Mouse (Mus musculus): ENCODE data around the gene Gm9887. TPM values are rescaled to one million over a fixed set of nuclear protein-coding genes. Genes with fewer than 3 reads are reported as not detected.
A peak's percentile ranks its signal among the peaks of the same experiment; 100 is the strongest.

The Gm9887 gene
- total and polyA plus RNA-seq, 3 experiments = 1.7 to 4.9 TPM; not detected in 1

DNA sequence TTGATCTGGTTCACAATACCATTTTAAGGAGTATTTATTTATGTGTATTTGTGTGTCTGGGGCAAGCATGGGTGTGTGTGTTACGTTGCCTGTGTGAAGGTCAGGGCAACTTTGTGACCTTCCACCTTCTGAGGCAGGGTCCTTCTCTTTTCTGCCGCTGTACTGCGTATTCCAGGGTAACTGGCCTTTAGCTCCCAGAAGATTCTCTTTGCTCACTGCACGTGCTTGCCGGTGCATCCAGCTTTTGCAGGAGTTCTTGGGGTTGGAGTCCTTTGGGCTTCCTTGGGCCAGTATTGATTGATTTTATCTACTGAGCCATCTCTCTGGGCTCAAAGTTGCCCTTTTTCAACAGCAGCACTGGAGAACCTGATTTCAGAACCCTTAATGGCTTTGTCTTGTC lies 12.3 kb upstream of the Gm9887 start:
- Histone ChIP-seq H3K79me2 (ENCODE audit: control insufficient read depth, insufficient read depth, low read length, poor library complexity) (no peaks in the 10 kb centered on the region), H3K27me3 (ENCODE audit: control insufficient read depth in 1 of 2, insufficient read depth in 2 of 2, low read length in 2 of 2) (no peaks in the 10 kb centered on the region), H3K36me3 (ENCODE audit: control insufficient read depth in 1 of 2, insufficient read depth in 2 of 2, low read length in 2 of 2) (peaks cover 0 to 40% of the 10 kb centered on the region in 2 experiments; a peak in 2 of 4 replicates), H3K9ac (ENCODE audit: control insufficient read depth, low read depth, low read length, poor library complexity, severe bottlenecking) (no peak overlapping the region), H3K27ac (ENCODE audit: control insufficient read depth, low read depth, low read length) (no peak overlapping the region), H3K4me1 (ENCODE audit: control insufficient read depth in 1 of 2, insufficient read depth in 2 of 2, low read length in 2 of 2) (peaks cover 13 to 45% of the 10 kb centered on the region in 2 experiments), H3K4me3 (ENCODE audit: control insufficient read depth in 1 of 2, insufficient read depth in 1 of 2, low read depth in 2 of 2, low read length in 2 of 2) (no peak overlapping the region), H3K9me3 (replicated peaks; ENCODE audit: insufficient read depth, low read length) (no peaks in the 10 kb centered on the region)
- DNase-seq (ENCODE audit: low read depth, low spot score) = no peak
- TF ChIP-seq MXI1 (IDR thresholded peaks at IDR 0.05; ENCODE audit: low read depth, low read length) (no peak), RCOR1 (IDR thresholded peaks at IDR 0.05; ENCODE audit: low read depth, low read length) (no peak), HCFC1 (IDR thresholded peaks at IDR 0.05; ENCODE audit: low read depth, low read length) (no peak), NRF1 (IDR thresholded peaks at IDR 0.05; ENCODE audit: insufficient read depth, low read depth, low read length, poor library complexity, severe bottlenecking) (no peak), KAT2A (conservative IDR thresholded peaks at IDR 0.05; ENCODE audit: low read depth, low read length) (no peak)

GRCm38 (mm10) chr12:69382880-69383279 lies 10.6 kb upstream of the Gm9887 start:
- Histone ChIP-seq H3K9me3 (replicated peaks; ENCODE audit: insufficient read depth, low read length) (no peaks in the 10 kb centered on the region), H3K79me2 (ENCODE audit: control insufficient read depth, insufficient read depth, low read length, poor library complexity) (no peaks in the 10 kb centered on the region; the same call in 1 of the 2 replicates), H3K36me3 (ENCODE audit: control insufficient read depth in 1 of 2, insufficient read depth in 2 of 2, low read length in 2 of 2) (peaks cover 0 to 35% of the 10 kb centered on the region in 2 experiments; a peak in 2 of 4 replicates), H3K9ac (ENCODE audit: control insufficient read depth, low read depth, low read length, poor library complexity, severe bottlenecking) (peak overlapping the region; percentile 19; the same call in 1 of the 2 replicates), H3K4me3 (ENCODE audit: control insufficient read depth in 1 of 2, insufficient read depth in 1 of 2, low read depth in 2 of 2, low read length in 2 of 2) (no peak overlapping the region), H3K27ac (ENCODE audit: control insufficient read depth, low read depth, low read length) (peak overlapping the region; percentile 58), H3K27me3 (ENCODE audit: control insufficient read depth in 1 of 2, insufficient read depth in 2 of 2, low read length in 2 of 2) (no peaks in the 10 kb centered on the region), H3K4me1 (ENCODE audit: control insufficient read depth in 1 of 2, insufficient read depth in 2 of 2, low read length in 2 of 2) (peaks cover 10 to 37% of the 10 kb centered on the region in 2 experiments)
- peak; percentile 42 for DNase-seq (ENCODE audit: low read depth, low spot score)
- TF ChIP-seq MEF2A (IDR thresholded peaks at IDR 0.05; ENCODE audit: extremely low read depth, insufficient replicate concordance, low read depth, low read length, poor library complexity, severe bottlenecking) (no peak), MAZ (IDR thresholded peaks at IDR 0.05; ENCODE audit: low read depth, low read length) (no peak), HCFC1 (IDR thresholded peaks at IDR 0.05; ENCODE audit: low read depth, low read length) (no peak), SMC3 (IDR thresholded peaks at IDR 0.05; ENCODE audit: low read depth, low read length) (no peak), MXI1 (IDR thresholded peaks at IDR 0.05; ENCODE audit: low read depth, low read length) (no peak; the same call in 1 of the 2 replicates), EP300 (IDR thresholded peaks at IDR 0.05; ENCODE audit: low read depth in 1 of 2, low read length in 2 of 2) (peak; percentile 58 to 79), RAD21 (IDR thresholded peaks at IDR 0.05; ENCODE audit: low read depth, low read length) (no peak), MAX (IDR thresholded peaks at IDR 0.05; ENCODE audit: low read length) (no peak), MYB (IDR thresholded peaks at IDR 0.05; ENCODE audit: low read depth, low read length) (no peak), CHD2 (IDR thresholded peaks at IDR 0.05; ENCODE audit: low read length) (no peak), BHLHE40 (IDR thresholded peaks at IDR 0.05; ENCODE audit: borderline replicate concordance, low read depth, low read length) (no peak), CTCF (IDR thresholded peaks at IDR 0.05 in 2 of 3, conservative IDR thresholded peaks at IDR 0.05 in 1 of 3; ENCODE audit: control insufficient read depth in 1 of 3, insufficient read depth in 1 of 3, low read depth in 2 of 3, low read length in 3 of 3, poor library complexity in 1 of 3, severe bottlenecking in 1 of 3) (no peak), TAL1 (IDR thresholded peaks at IDR 0.05; ENCODE audit: low read length) (no peak), MYC (IDR thresholded peaks at IDR 0.05; ENCODE audit: low read depth, low read length) (no peak), ZMIZ1 (IDR thresholded peaks at IDR 0.05; ENCODE audit: low read depth, low read length) (0 out of 2 replicates have a peak, but pooled peaks have one; percentile 29), RCOR1 (IDR thresholded peaks at IDR 0.05; ENCODE audit: low read depth, low read length) (peak; percentile 42; the same call in 1 of the 2 replicates), UBTF (IDR thresholded peaks at IDR 0.05; ENCODE audit: borderline replicate concordance, insufficient read depth, low read depth, low read length) (no peak), SIN3A (IDR thresholded peaks at IDR 0.05; ENCODE audit: low read length) (peak; percentile 54), ETS1 (IDR thresholded peaks at IDR 0.05; ENCODE audit: low read depth, low read length) (peak; percentile 47; the same call in 1 of the 2 replicates), ZNF384 (IDR thresholded peaks at IDR 0.05; ENCODE audit: low read depth, low read length) (no peak), GATA1 (IDR thresholded peaks at IDR 0.05; ENCODE audit: low read depth, low read length) (peak; percentile 91), USF1 (IDR thresholded peaks at IDR 0.05; ENCODE audit: low read depth, low read length) (no peak), TCF12 (IDR thresholded peaks at IDR 0.05; ENCODE audit: low read depth, low read length) (peak; percentile 15; the same call in 1 of the 2 replicates)

Data from MEL (cell line).